Mouse (Mus musculus) liver, postnatal 0 days (tissue): ENCODE measurements around the gene Dact3. TPM values are rescaled to one million over a fixed set of nuclear protein-coding genes. Genes with fewer than 3 reads are reported as not detected.

Experiments
- ATAC-seq: fragments of 200-750 bp; cut with Nextera tagmentation; 2 replicates; pipeline ENCODE4 v1.8.0; 2017; ENCODE audit warnings: mild to moderate bottlenecking, moderate library complexity
- DNase-seq: peaks from one replicate; pipeline ENCODE4 v3.0.0-alpha.2; 2016
- H3K27ac ChIP-seq: fragments of 300-500 bp; sonication (generic); 2 replicates; pipeline ENCODE4 v1.5.1; 2014; ENCODE audit warnings: antibody characterized with exemption, moderate library complexity, mild to moderate bottlenecking, low read depth
- H3K27me3 ChIP-seq: fragments of 300-500 bp; sonication (generic); 2 replicates; pipeline ENCODE4 v1.6.1; 2014; ENCODE audit warnings: low read length, control low read depth, mixed read lengths; ENCODE audit not compliant: insufficient read depth
- H3K36me3 ChIP-seq: fragments of 300-500 bp; sonication (generic); replicated peaks from 2 replicates; pipeline ENCODE4 v1.6.1; 2014; ENCODE audit warnings: mild to moderate bottlenecking, control low read depth, low read length, moderate library complexity, mixed read lengths; ENCODE audit not compliant: insufficient read depth
- H3K4me1 ChIP-seq: fragments of 300-500 bp; sonication (generic); 2 replicates; pipeline ENCODE4 v1.6.1; 2014; ENCODE audit warnings: antibody characterized with exemption, mild to moderate bottlenecking, control low read depth; ENCODE audit not compliant: insufficient read depth
- H3K4me2 ChIP-seq: fragments of 300-500 bp; sonication (generic); 2 replicates; pipeline ENCODE4 v1.6.1; 2014; ENCODE audit warnings: low read depth, mild to moderate bottlenecking, low read length, moderate library complexity, mixed read lengths
- H3K4me3 ChIP-seq: fragments of 300-500 bp; sonication (generic); 2 replicates; pipeline ENCODE4 v1.5.1; 2014; ENCODE audit warnings: low read depth, low read length
- H3K9ac ChIP-seq: fragments of 300-500 bp; sonication (generic); replicated peaks from 2 replicates; pipeline ENCODE4 v1.6.1; 2014; ENCODE audit warnings: mild to moderate bottlenecking, moderate library complexity
- H3K9me3 ChIP-seq: fragments of 300-500 bp; sonication (generic); 2 replicates; pipeline ENCODE4 v1.6.1; 2016; ENCODE audit warnings: mild to moderate bottlenecking, control low read depth, low read length, mixed read lengths
- CTCF ChIP-seq: sonication (generic); IDR thresholded peaks from 2 replicates; pipeline ENCODE4 v1.5.1; 2016; ENCODE audit warnings: antibody characterized with exemption, low read depth
- EP300 ChIP-seq: IDR thresholded peaks from 2 replicates; pipeline ENCODE4 v1.6.1; 2016; ENCODE audit warnings: antibody characterized with exemption, low read depth, mild to moderate bottlenecking
- WGBS: fragments of 180-500 bp; shearing (Covaris S2); extraction: QIAGEN DNeasy Blood & Tissue Kit; methylation state at CpG from one replicate; pipeline ENCODE4 v1.1.7; 2014; ENCODE audit not compliant: insufficient replicate concordance; 5-methylcytosine and 5-hydroxymethylcytosine counted together
- polyA plus RNA-seq: library from polyadenylated mRNA; unstranded; fragments of >200 nt; fragmentation: Nextera tagmentation; extraction: Ambion mirVana; gene quantifications from 2 replicates; pipeline ENCODE4 v1.2.1, GENCODE M21; 2015

Dact3 gene
- polyA plus RNA-seq, 1 experiment from 2014 or later = 0.09 TPM

DNA sequence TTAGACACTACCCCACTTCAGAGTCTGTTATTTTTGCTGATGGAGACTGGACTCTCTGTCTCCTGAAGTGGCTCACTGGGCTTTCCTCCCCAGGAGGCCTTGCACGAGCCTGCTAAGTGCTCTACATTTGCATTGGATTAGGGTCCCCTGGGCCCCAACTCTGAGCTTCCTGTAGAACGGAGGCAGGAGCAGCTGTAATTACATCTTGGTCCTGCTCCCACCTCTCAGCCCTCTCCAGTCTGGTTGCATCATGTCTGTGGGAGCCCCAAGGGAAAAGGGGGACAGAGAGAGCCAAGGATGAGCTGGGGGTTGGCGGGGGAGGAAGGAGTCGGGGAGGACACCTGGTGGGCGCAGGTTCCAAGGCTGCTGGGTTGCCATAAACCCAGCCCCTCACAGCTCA is 25.4 kb downstream of the Dact3 start:
- Histone ChIP-seq H3K4me3 (no peak overlapping the region), H3K4me2 (no peak overlapping the region), H3K9me3 (no peaks in the 10 kb centered on the region), H3K27ac (no peak overlapping the region), H3K4me1 (0 out of 2 replicates have a peak, but pooled peaks cover 2% of the 10 kb centered on the region), H3K27me3 (no peaks in the 10 kb centered on the region; the same call in 1 of the 2 replicates), H3K36me3 (no peaks in the 10 kb centered on the region), H3K9ac (no peak overlapping the region)
- TF ChIP-seq EP300 (no peak), CTCF (no peak)
- DNase-seq (no peak), ATAC-seq (no peak)
- WGBS = 46% methylated on average over 5 of the region's 5 CpGs

DNA sequence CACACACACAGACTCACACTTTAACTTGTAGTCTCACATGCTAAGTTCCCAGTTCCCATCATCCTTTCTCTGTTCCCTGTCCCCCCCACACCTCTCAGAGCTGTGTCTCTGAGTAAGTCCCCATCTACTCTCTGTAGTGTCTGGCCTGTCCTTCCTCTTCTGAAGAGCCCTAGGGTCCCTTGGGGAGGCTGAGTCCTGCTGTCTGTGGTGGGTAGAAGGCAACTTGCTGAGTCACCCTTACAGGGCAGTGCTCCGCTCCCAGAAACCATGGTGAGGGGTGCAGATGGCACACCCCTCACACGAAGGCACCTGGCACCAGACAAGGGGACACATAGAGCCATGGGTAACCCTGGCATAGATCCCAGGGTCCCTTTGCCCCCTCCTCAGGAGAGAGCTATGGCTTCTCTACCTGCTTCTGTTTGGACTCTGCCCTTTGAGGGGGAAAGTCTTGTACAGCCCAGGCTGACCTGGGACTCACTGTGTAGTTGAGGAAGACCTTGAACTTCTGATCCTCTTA is 28.4 kb downstream of the Dact3 start:
- Histone ChIP-seq H3K36me3 (no peaks in the 10 kb centered on the region), H3K4me1 (peaks cover 2% of the 10 kb centered on the region; the same call in 1 of the 2 replicates), H3K27ac (no peak overlapping the region), H3K4me3 (no peak overlapping the region), H3K27me3 (no peaks in the 10 kb centered on the region), H3K9me3 (no peaks in the 10 kb centered on the region), H3K4me2 (no peak overlapping the region), H3K9ac (no peak overlapping the region)
- ATAC-seq (no peak), DNase-seq (no peak)
- TF ChIP-seq CTCF = no peak
- no peak for TF ChIP-seq EP300
- 32% methylated on average over 2 of the region's 2 CpGs for WGBS

DNA sequence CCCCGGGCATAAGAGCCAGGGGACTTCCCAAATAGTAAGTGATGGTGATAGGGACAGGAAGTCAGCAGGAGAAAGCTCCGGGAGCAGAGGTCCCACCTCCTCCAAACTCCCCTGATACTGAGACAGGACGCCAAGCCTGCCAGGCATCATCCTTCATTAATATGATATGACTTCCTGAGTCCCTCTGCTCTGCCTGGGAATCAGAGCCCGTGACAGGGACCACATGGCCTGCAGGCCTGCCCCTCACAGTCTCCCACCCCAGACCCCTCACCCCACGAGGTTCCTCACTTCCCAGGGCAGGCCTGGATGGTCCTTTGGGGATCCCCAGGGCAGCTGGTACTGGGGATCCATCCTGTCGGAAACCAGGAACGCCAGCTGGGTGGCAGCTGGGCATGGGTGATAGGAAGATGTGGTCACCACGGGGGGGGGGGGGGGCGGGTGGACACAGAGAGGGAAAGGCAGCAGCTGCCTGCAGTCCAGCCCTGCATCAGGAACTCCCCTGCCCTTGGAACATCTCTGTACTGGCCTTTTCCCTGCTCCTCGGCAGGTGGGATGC is 29.1 kb downstream of the Dact3 start:
- TF ChIP-seq CTCF = no peak
- no peak for TF ChIP-seq EP300
- ATAC-seq = 0 out of 2 replicates have a peak, but pooled peaks have one; percentile 24

DNA sequence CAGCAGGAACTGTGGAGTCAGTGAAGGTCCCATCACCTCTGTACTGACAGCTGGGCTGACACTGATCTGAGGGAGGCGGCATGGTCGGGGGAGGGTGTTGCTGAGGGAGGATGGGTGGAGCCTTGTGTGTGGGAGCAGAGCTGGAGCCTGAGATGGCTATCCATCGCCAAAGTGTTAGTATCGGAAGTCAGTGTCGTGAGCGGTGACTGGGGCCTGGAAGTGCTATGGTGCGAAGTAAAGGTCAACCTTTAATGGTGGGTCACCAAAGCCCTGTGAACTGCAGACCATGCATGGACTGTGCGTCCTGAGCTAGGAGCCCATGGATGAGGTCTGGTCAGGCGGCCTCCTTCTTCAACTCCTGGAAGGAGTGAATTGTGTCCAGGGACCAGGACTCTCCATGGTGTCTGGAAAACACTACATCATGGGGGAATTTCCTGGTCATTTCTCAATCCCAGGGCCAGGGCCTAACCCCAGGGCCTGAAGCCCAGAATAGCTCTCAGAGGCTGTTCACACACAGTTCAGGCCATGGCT is 30.4 kb downstream of the Dact3 start:
- Histone ChIP-seq H3K4me1 (peaks cover 10% of the 10 kb centered on the region; the same call in 1 of the 2 replicates), H3K9me3 (no peaks in the 10 kb centered on the region), H3K36me3 (no peaks in the 10 kb centered on the region), H3K4me2 (no peak overlapping the region), H3K4me3 (no peak overlapping the region), H3K27ac (no peak overlapping the region), H3K9ac (no peak overlapping the region), H3K27me3 (no peaks in the 10 kb centered on the region)
- DNase-seq (no peak), ATAC-seq (no peak)
- 50% methylated on average over 9 of the region's 9 CpGs for WGBS
- TF ChIP-seq CTCF (no peak), EP300 (no peak)

More for the DNA sequence above, 29.1 kb downstream of the Dact3 start:
- 32% methylated on average over 6 of the region's 10 CpGs for WGBS
- no peaks in the 10 kb centered on the region for H3K36me3 ChIP-seq
- H3K9ac ChIP-seq = no peak overlapping the region
- H3K27me3 ChIP-seq = no peaks in the 10 kb centered on the region
- no peak for DNase-seq
- no peak overlapping the region for H3K4me3 ChIP-seq
- no peak overlapping the region for H3K27ac ChIP-seq
- H3K4me2 ChIP-seq = no peak overlapping the region
- H3K4me1 ChIP-seq = peaks cover 8% of the 10 kb centered on the region; the same call in 1 of the 2 replicates
- H3K9me3 ChIP-seq = no peaks in the 10 kb centered on the region

DNA sequence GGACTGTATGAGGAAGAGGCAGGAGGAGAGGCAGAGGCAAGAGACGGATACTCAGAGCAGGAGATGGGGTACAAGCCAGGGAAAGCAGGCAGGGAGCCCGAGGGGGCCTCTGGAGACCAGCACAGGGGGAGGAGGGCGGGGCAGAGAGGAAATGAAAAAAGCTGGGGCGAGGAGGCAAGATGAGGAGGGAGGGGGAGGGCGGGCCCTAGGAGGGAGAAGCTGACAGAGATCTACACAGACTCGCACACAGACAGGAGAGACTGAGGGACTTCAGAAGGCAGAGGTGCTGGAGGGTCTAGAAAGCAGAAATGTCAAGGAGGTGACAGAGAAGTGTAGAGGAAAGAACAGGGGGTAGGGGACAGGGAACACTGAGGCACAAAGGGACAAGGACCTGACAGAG is 31.2 kb downstream of the Dact3 start, which contains the start of gene Ptgir:
TSS of gene Ptgir (plus strand) at position 210 of the 400 bp plus-strand sequence.
- H3K4me2 ChIP-seq = peak within 1 kb of the TSS; percentile 58
- DNase-seq = no peak
- TF ChIP-seq CTCF (no peak), EP300 (no peak)
- H3K9ac ChIP-seq = no peak within 1 kb of the TSS
- H3K27ac ChIP-seq = no peak within 1 kb of the TSS
- no peak within 1 kb of the TSS; the same call in 1 of the 2 replicates for H3K4me3 ChIP-seq
- H3K4me1 ChIP-seq = peaks cover 10% of the 10 kb centered on the region; the same call in 1 of the 2 replicates
- ATAC-seq = no peak
- WGBS = 17% methylated on average over 6 of the region's 6 CpGs
- H3K9me3 ChIP-seq = no peaks in the 10 kb centered on the region
- no peaks in the 10 kb centered on the region for H3K27me3 ChIP-seq
- H3K36me3 ChIP-seq = no peaks in the 10 kb centered on the region

DNA sequence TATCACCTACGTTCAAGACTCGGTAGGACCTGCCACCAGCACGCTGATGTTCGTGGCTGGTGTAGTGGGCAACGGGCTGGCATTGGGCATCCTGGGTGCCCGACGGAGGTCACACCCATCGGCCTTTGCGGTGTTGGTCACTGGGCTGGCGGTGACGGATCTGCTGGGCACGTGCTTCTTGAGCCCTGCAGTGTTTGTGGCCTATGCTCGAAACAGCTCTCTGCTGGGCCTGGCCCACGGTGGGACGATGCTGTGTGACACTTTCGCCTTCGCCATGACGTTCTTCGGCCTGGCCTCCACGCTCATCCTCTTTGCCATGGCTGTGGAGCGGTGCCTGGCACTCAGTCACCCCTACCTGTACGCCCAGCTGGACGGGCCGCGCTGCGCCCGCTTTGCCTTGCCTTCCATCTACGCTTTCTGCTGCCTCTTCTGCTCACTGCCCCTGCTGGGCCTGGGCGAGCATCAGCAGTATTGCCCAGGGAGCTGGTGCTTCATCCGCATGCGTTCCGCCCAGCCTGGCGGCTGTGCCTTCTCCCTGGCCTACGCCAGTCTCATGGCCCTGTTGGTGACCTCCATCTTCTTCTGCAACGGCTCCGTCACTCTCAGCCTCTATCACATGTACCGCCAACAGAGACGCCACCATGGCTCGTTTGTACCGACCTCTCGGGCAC is 31.9 kb downstream of the Dact3 start:
- Histone ChIP-seq H3K9me3 (no peaks in the 10 kb centered on the region), H3K4me2 (peak overlapping the region; percentile 58; the same call in 1 of the 2 replicates), H3K27ac (no peak overlapping the region), H3K9ac (no peak overlapping the region), H3K27me3 (no peaks in the 10 kb centered on the region), H3K36me3 (no peaks in the 10 kb centered on the region), H3K4me1 (peaks cover 10% of the 10 kb centered on the region; the same call in 1 of the 2 replicates), H3K4me3 (no peak overlapping the region; the same call in 1 of the 2 replicates)
- 85% methylated on average over 41 of the region's 41 CpGs for WGBS
- TF ChIP-seq CTCF = no peak
- no peak for TF ChIP-seq EP300
- DNase-seq (no peak), ATAC-seq (no peak)
